Mouse (Mus musculus) spleen, adult 10 weeks (tissue): Measurements from ENCODE around the gene Tmem100. TPM values are rescaled to one million over a fixed set of nuclear protein-coding genes. Genes with fewer than 3 reads are reported as not detected.

Source experiments
- polyA plus RNA-seq: library from polyadenylated mRNA; stranded (reverse); fragments of 350-450 nt; fragmentation: Illumina TruSeq; extraction: RNeasy Lipid Tissue Mini Kit (QIAGEN cat#74804); gene quantifications from one replicate; pipeline ENCODE4 v1.2.3, GENCODE M21; 2015; ENCODE audit warnings: low replicate concordance; ENCODE audit not compliant: insufficient read depth

Gene Tmem100
- 2.2 TPM for polyA plus RNA-seq

DNA sequence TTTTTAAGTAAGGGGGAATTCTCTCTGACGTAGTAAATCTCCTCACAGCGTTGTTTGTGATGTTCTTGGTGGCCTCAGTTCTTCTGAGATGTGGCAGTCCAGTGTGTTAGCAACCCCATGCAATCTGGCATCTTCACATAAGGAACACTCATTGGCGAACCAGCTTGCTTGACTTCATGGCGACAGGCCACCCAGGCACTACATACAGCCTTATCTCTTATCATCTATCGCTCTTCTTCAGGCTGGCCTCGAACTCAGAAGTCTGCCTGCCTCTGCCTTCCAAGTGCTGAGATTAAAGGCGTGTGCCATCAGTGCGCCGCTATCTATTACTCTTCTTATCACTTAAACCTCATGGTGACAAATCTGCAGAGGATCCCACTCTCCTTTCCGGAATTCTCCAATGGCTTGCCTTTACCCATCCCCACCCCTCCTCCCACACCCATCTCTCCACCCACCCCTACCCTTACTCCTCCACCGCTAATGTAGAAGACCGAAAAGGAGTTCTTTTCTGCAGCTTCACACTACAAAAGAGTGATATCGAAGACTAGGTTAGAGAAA is at the start of gene Tmem100:
Tmem100 (plus strand) TSS at position 508 of the 558 bp plus-strand sequence.

DNA sequence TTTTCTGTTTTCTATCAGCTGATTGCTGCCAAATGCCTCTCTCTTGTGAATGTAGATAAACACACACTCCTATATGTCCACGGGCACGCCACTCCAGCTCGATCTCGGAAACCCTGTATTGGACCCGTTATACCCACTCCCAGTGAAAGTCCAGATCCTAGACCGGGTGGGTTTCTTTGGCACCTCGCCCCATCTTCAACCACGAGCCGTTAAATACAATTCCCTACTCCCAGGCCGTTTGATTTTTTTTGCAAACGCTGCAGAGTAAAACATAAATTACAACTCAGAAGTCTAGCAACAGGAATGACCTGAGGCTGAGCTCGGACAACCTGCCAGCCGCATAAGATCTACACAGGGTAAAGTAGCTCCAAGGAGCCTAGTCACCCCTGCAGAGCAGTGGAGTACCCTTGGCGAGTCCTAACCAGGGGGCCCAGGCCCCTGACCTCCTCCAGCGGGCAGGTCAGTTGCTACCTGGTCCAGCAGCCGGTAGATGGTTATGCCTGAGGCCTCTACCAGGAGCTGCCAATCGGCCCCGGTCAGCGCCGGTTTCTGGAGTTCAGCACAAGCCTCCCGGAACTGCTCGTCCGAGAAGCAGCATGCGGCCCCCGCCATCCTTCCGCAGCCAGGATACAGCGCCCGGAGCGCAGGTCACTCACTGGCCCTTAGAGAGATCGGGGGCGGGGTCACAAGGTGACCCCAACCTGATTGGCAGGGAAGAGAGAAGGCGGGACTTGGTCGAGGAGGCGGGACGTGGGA is 27.7 kb upstream of the Tmem100 start, which contains the start of gene Pctp:
Pctp (minus strand) TSS at position 664 of the 756 bp plus-strand sequence.

Other genes with a start within 250 kb of the Tmem100 start
- gene Pctp, start 27.5 kb upstream of the Tmem100 start, polyA plus RNA-seq, result 14.8 TPM
- 4.5 TPM for gene Gm45716, start 157.3 kb downstream of the Tmem100 start, polyA plus RNA-seq
- 36.6 TPM for gene Mmd, start 219.1 kb downstream of the Tmem100 start, polyA plus RNA-seq